Mouse (Mus musculus): Measurements from ENCODE around the gene Gm17482.
A peak's percentile ranks its signal among the peaks of the same experiment; 100 is the strongest.

Gm17482 gene

GRCm38 (mm10) chr6:115251531-115251985, 24.4 kb downstream of the Gm17482 start:
- DNase-seq = peak in 1 of 2 experiments; percentile 40

GRCm38 (mm10) chr6:115252099-115252873, 25.1 kb downstream of the Gm17482 start, which contains the start of gene Timp4:
Gene Timp4 (minus strand): TSS chr6:115252205.
- no peak for DNase-seq

- DNase-seq = no peak
These were observed 28.0 kb downstream of the Gm17482 start for GRCm38 (mm10) chr6:115255171-115255570.

GRCm38 (mm10) chr6:115260507-115260906, 33.4 kb downstream of the Gm17482 start:
- peak in 1 of 2 experiments; percentile 41 for DNase-seq

- no peak for DNase-seq
These were observed 39.6 kb downstream of the Gm17482 start for GRCm38 (mm10) chr6:115266791-115267190.

- DNase-seq = peak; percentile 84 to 90
These were observed 40.8 kb downstream of the Gm17482 start for GRCm38 (mm10) chr6:115267916-115268315.

GRCm38 (mm10) chr6:115268551-115269385, 41.6 kb downstream of the Gm17482 start:
- DNase-seq = no peak

GRCm38 (mm10) chr6:115269561-115269960, 42.4 kb downstream of the Gm17482 start:
- no peak for DNase-seq

- no peak for DNase-seq
These were observed 42.9 kb downstream of the Gm17482 start for GRCm38 (mm10) chr6:115270085-115270484.

- DNase-seq = no peak
These were observed 44.2 kb downstream of the Gm17482 start for GRCm38 (mm10) chr6:115271326-115271725.

GRCm38 (mm10) chr6:115271866-115272271, 44.7 kb downstream of the Gm17482 start:
- DNase-seq = peak; percentile 49 to 53

GRCm38 (mm10) chr6:115273346-115273745, 46.2 kb downstream of the Gm17482 start:
- no peak for DNase-seq

GRCm38 (mm10) chr6:115274705-115275104, 47.6 kb downstream of the Gm17482 start:
- DNase-seq = no peak

- DNase-seq = no peak
These were observed 48.1 kb downstream of the Gm17482 start for GRCm38 (mm10) chr6:115275116-115275815.

GRCm38 (mm10) chr6:115278086-115278485, 50.9 kb downstream of the Gm17482 start:
- no peak for DNase-seq

- DNase-seq = no peak
These were observed 52.5 kb downstream of the Gm17482 start for GRCm38 (mm10) chr6:115279639-115280038.

GRCm38 (mm10) chr6:115284153-115284552, 57.0 kb downstream of the Gm17482 start:
- DNase-seq = no peak

GRCm38 (mm10) chr6:115286441-115286840, 59.3 kb downstream of the Gm17482 start:
- DNase-seq = no peak

- DNase-seq = no peak
These were observed 61.1 kb downstream of the Gm17482 start for GRCm38 (mm10) chr6:115288223-115288622.

GRCm38 (mm10) chr6:115290561-115290960, 63.4 kb downstream of the Gm17482 start:
- DNase-seq = no peak

- DNase-seq = no peak
These were observed 63.9 kb downstream of the Gm17482 start for GRCm38 (mm10) chr6:115291068-115291467.

- no peak for DNase-seq
These were observed 64.7 kb downstream of the Gm17482 start for GRCm38 (mm10) chr6:115291823-115292222.

- no peak for DNase-seq
These were observed 65.5 kb downstream of the Gm17482 start for GRCm38 (mm10) chr6:115292621-115293020.

Data from cerebellum, postnatal 36 days (tissue).